Mouse (Mus musculus) layer of hippocampus, adult 9-10 months (tissue): Measurements from ENCODE around the gene Sp7.
A peak's percentile ranks its signal among the peaks of the same experiment; 100 is the strongest.

Experiments
- DNase-seq: peaks from one replicate; pipeline ENCODE4 v3.0.0; 2022; ENCODE audit warnings: low spot score

Gene Sp7

GRCm38 (mm10) chr15:102386640-102387039 is 19.7 kb upstream of the Sp7 start:
- DNase-seq = no peak

- no peak for DNase-seq
These were observed 16.7 kb upstream of the Sp7 start for GRCm38 (mm10) chr15:102383671-102384070.

GRCm38 (mm10) chr15:102381575-102381974 is 14.6 kb upstream of the Sp7 start:
- DNase-seq = peak; percentile 41

GRCm38 (mm10) chr15:102377810-102378262 is 10.9 kb upstream of the Sp7 start:
- DNase-seq = no peak

- DNase-seq = no peak
These were observed 10.2 kb upstream of the Sp7 start for GRCm38 (mm10) chr15:102377163-102377543.

- DNase-seq = no peak
These were observed 9.6 kb upstream of the Sp7 start for GRCm38 (mm10) chr15:102376453-102377162.

GRCm38 (mm10) chr15:102370727-102371126 is 3.7 kb upstream of the Sp7 start:
- DNase-seq = no peak

GRCm38 (mm10) chr15:102369972-102370371 is 3.0 kb upstream of the Sp7 start:
- DNase-seq = no peak

- DNase-seq = no peak
These were observed 744 bp downstream of the Sp7 start for GRCm38 (mm10) chr15:102366238-102366637.

GRCm38 (mm10) chr15:102364678-102365077 is 2.3 kb downstream of the Sp7 start:
- no peak for DNase-seq

- no peak for DNase-seq
These were observed 4.3 kb downstream of the Sp7 start for GRCm38 (mm10) chr15:102362648-102363047.

- no peak for DNase-seq
These were observed 8.1 kb downstream of the Sp7 start for GRCm38 (mm10) chr15:102358834-102359233.

GRCm38 (mm10) chr15:102358126-102358525 is 8.9 kb downstream of the Sp7 start:
- DNase-seq = no peak

- DNase-seq = no peak
These were observed 10.3 kb downstream of the Sp7 start for GRCm38 (mm10) chr15:102356501-102357325.

GRCm38 (mm10) chr15:102355871-102356441 is 11.0 kb downstream of the Sp7 start:
- no peak for DNase-seq

GRCm38 (mm10) chr15:102355134-102355870 is 11.7 kb downstream of the Sp7 start:
- no peak for DNase-seq

- no peak for DNase-seq
These were observed 13.0 kb downstream of the Sp7 start for GRCm38 (mm10) chr15:102353986-102354385.

GRCm38 (mm10) chr15:102352177-102352576 is 14.8 kb downstream of the Sp7 start:
- no peak for DNase-seq

- no peak for DNase-seq
These were observed 16.1 kb downstream of the Sp7 start for GRCm38 (mm10) chr15:102350942-102351291.

- DNase-seq = peak; percentile 87
These were observed 16.6 kb downstream of the Sp7 start, which contains the start of gene Aaas for GRCm38 (mm10) chr15:102350138-102350941. Gene Aaas (minus strand): TSS chr15:102350771.

- DNase-seq = no peak
These were observed 20.5 kb downstream of the Sp7 start for GRCm38 (mm10) chr15:102346444-102346843.
